Mouse (Mus musculus) limb, embryonic 13.5 days (tissue): Measurements from ENCODE around the gene 1810062G17Rik. TPM values are rescaled to one million over a fixed set of nuclear protein-coding genes. Genes with fewer than 3 reads are reported as not detected.

ENCODE experiments used
- ATAC-seq: fragments of 200-750 bp; cut with Nextera tagmentation; 2 replicates; pipeline ENCODE4 v1.8.0; 2017; ENCODE audit warnings: low read depth, moderate number of reproducible peaks, moderate TSS enrichment; ENCODE audit not compliant: low FRiP score
- H3K27ac ChIP-seq: fragments of 300-500 bp; sonication (generic); 2 replicates; pipeline ENCODE4 v1.5.1; 2015; ENCODE audit warnings: inconsistent platforms, mild to moderate bottlenecking, moderate library complexity
- H3K27me3 ChIP-seq: fragments of 300-500 bp; sonication (generic); 2 replicates; pipeline ENCODE4 v1.6.1; 2015; ENCODE audit warnings: mild to moderate bottlenecking, inconsistent platforms
- H3K36me3 ChIP-seq: fragments of 300-500 bp; sonication (generic); 2 replicates; pipeline ENCODE4 v1.6.1; 2015; ENCODE audit warnings: inconsistent platforms, mild to moderate bottlenecking, moderate library complexity
- H3K4me1 ChIP-seq: fragments of 300-500 bp; sonication (generic); 2 replicates; pipeline ENCODE4 v1.6.1; 2015; ENCODE audit warnings: inconsistent platforms
- H3K4me2 ChIP-seq: fragments of 300-500 bp; sonication (generic); replicated peaks from 2 replicates; pipeline ENCODE4 v1.6.1; 2015; ENCODE audit warnings: inconsistent platforms, mild to moderate bottlenecking, moderate library complexity
- H3K4me3 ChIP-seq: fragments of 300-500 bp; sonication (generic); 2 replicates; pipeline ENCODE4 v1.5.1; 2015; ENCODE audit warnings: moderate library complexity, mild to moderate bottlenecking, inconsistent platforms
- H3K9ac ChIP-seq: fragments of 300-500 bp; sonication (generic); 2 replicates; pipeline ENCODE4 v1.6.1; 2015; ENCODE audit warnings: mild to moderate bottlenecking, inconsistent platforms
- H3K9me3 ChIP-seq: fragments of 300-500 bp; sonication (generic); 2 replicates; pipeline ENCODE4 v1.6.1; 2016; ENCODE audit warnings: inconsistent platforms
- WGBS: fragments of 180-500 bp; shearing (Covaris S2); methylation state at CpG from one replicate; pipeline ENCODE4 v1.1.7; 2015; 5-methylcytosine and 5-hydroxymethylcytosine counted together
- polyA plus RNA-seq: library from polyadenylated mRNA; unstranded; fragments of >200 nt; fragmentation: Nextera tagmentation; extraction: Ambion mirVana; gene quantifications from 2 replicates; pipeline ENCODE4 v1.2.1, GENCODE M21; 2015

1810062G17Rik gene
- polyA plus RNA-seq = 1.5 and 2.2 TPM in 2 replicates

GRCm38 (mm10) chr3:36475532-36476087 lies at the start of gene 1810062G17Rik, which contains the start of gene Anxa5:
Gene 1810062G17Rik (plus strand): TSS chr3:36475937.
Gene Anxa5 (minus strand): TSS chr3:36475894.
- under 1% methylated on average over 32 of the region's 32 CpGs for WGBS
- H3K4me3 ChIP-seq = peak within 1 kb of the TSS; percentile 76
- no peaks in the 10 kb centered on the region for H3K36me3 ChIP-seq
- no peaks in the 10 kb centered on the region for H3K9me3 ChIP-seq
- H3K27me3 ChIP-seq = no peaks in the 10 kb centered on the region
- ATAC-seq = peak; percentile 98
- H3K4me1 ChIP-seq = peaks cover 32% of the 10 kb centered on the region
- H3K27ac ChIP-seq = peak within 1 kb of the TSS; percentile 87
- peak within 1 kb of the TSS; percentile 85 for H3K9ac ChIP-seq
- H3K4me2 ChIP-seq = peak within 1 kb of the TSS; percentile 82

GRCm38 (mm10) chr3:36427386-36427785 lies 48.4 kb upstream of the 1810062G17Rik start:
- H3K4me1 ChIP-seq = no peaks in the 10 kb centered on the region
- no peak overlapping the region for H3K4me3 ChIP-seq
- WGBS = 92% methylated on average over 8 of the region's 8 CpGs
- H3K4me2 ChIP-seq = no peak overlapping the region
- no peak overlapping the region for H3K9ac ChIP-seq
- H3K27me3 ChIP-seq = no peaks in the 10 kb centered on the region
- no peaks in the 10 kb centered on the region for H3K9me3 ChIP-seq
- H3K36me3 ChIP-seq = no peaks in the 10 kb centered on the region
- no peak overlapping the region for H3K27ac ChIP-seq
- ATAC-seq = no peak

DNA sequence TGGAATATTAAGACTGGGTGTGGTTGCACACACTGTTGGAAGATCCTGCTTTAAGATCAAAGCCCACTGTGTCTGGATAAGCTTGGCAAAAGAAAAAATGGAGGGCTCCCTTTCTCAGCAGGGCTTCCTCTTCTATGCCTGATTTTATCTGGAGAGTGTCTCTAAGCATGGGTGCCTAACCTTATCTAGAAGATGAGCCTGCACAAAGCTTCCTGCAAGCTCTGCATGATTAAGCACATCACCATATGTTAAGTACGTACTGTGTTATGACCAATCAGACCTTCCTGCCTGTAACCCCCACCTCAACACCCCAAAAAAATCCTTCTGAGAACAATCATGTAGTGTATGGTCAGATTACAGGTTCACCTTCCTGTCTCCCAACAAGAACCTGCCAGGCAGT lies 45.4 kb upstream of the 1810062G17Rik start:
- WGBS = 91% methylated on average over 1 of the region's 1 CpGs
- no peak for ATAC-seq
- Histone ChIP-seq H3K27me3 (no peaks in the 10 kb centered on the region), H3K36me3 (no peaks in the 10 kb centered on the region), H3K9ac (no peak overlapping the region), H3K4me2 (no peak overlapping the region), H3K27ac (no peak overlapping the region), H3K4me1 (no peaks in the 10 kb centered on the region), H3K9me3 (no peaks in the 10 kb centered on the region), H3K4me3 (no peak overlapping the region)

- Histone ChIP-seq H3K9ac (no peak overlapping the region), H3K27me3 (no peaks in the 10 kb centered on the region), H3K4me2 (no peak overlapping the region), H3K9me3 (no peaks in the 10 kb centered on the region), H3K4me1 (peaks cover 12% of the 10 kb centered on the region), H3K27ac (no peak overlapping the region), H3K36me3 (no peaks in the 10 kb centered on the region), H3K4me3 (no peak overlapping the region)
- 53% methylated on average over 4 of the region's 4 CpGs for WGBS
- ATAC-seq = no peak
These were observed 35.5 kb upstream of the 1810062G17Rik start for GRCm38 (mm10) chr3:36440280-36440679.

GRCm38 (mm10) chr3:36442426-36442825 lies 33.3 kb upstream of the 1810062G17Rik start:
- no peak overlapping the region for H3K4me2 ChIP-seq
- H3K4me1 ChIP-seq = peaks cover 12% of the 10 kb centered on the region
- H3K27me3 ChIP-seq = no peaks in the 10 kb centered on the region
- WGBS = 0% methylated on average over 2 of the region's 2 CpGs
- no peaks in the 10 kb centered on the region for H3K36me3 ChIP-seq
- H3K9ac ChIP-seq = no peak overlapping the region
- peak; percentile 42; the same call in 1 of the 2 replicates for ATAC-seq
- H3K27ac ChIP-seq = no peak overlapping the region
- no peak overlapping the region for H3K4me3 ChIP-seq
- H3K9me3 ChIP-seq = no peaks in the 10 kb centered on the region

DNA sequence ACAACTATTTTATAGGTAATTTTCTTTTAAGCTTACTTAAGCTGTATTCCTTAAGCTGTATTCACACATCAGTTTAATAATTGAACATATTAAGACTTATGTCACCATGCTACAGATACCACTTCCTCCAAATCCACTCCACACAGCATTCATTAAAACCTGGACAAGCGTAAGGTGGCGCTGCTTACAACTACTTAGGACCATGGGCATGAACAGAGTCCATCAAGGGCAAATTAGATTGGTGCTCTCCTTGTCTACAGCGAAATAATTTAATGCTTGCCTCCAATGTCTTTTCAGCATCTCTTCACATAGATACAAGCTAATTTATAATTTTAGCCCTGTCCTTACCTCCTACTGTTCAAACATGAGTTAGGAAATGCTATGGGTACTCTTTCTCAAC lies 29.7 kb upstream of the 1810062G17Rik start:
- peaks cover 29% of the 10 kb centered on the region for H3K36me3 ChIP-seq
- H3K9ac ChIP-seq = no peak overlapping the region
- H3K4me2 ChIP-seq = no peak overlapping the region
- no peak for ATAC-seq
- no peaks in the 10 kb centered on the region for H3K27me3 ChIP-seq
- no peaks in the 10 kb centered on the region for H3K9me3 ChIP-seq
- WGBS = 97% methylated on average over 3 of the region's 3 CpGs
- no peak overlapping the region for H3K4me3 ChIP-seq
- H3K27ac ChIP-seq = no peak overlapping the region
- peaks cover 15% of the 10 kb centered on the region for H3K4me1 ChIP-seq

DNA sequence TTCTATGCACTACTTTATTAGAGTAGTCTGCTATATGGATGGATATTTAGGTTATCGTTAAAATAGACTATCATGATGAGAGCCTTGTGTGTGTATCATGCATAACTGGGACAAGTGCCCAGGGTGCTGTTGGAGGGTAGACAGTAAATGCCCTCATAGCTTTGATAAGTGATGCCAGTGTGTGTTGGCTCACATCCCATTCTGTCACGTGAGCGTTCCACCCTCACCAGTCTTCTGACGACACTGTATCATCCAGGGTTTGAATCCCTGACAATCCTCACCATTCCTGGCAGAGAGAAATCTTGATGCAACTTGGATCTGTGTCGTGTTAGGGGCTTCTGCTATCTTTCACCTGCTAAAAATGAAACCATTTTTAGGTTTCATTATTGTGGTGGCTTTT lies 29.2 kb upstream of the 1810062G17Rik start:
- H3K9me3 ChIP-seq = no peaks in the 10 kb centered on the region
- peaks cover 34% of the 10 kb centered on the region for H3K36me3 ChIP-seq
- WGBS = 84% methylated on average over 5 of the region's 5 CpGs
- no peak overlapping the region for H3K9ac ChIP-seq
- no peak overlapping the region for H3K4me2 ChIP-seq
- no peak for ATAC-seq
- no peaks in the 10 kb centered on the region for H3K27me3 ChIP-seq
- H3K4me3 ChIP-seq = no peak overlapping the region
- H3K27ac ChIP-seq = no peak overlapping the region
- peaks cover 15% of the 10 kb centered on the region for H3K4me1 ChIP-seq

GRCm38 (mm10) chr3:36446918-36447317 lies 28.8 kb upstream of the 1810062G17Rik start:
- Histone ChIP-seq H3K27ac (no peak overlapping the region), H3K9me3 (no peaks in the 10 kb centered on the region), H3K27me3 (no peaks in the 10 kb centered on the region), H3K4me1 (peaks cover 15% of the 10 kb centered on the region), H3K9ac (no peak overlapping the region), H3K4me3 (no peak overlapping the region), H3K4me2 (no peak overlapping the region), H3K36me3 (peaks cover 38% of the 10 kb centered on the region)
- ATAC-seq = no peak
- 79% methylated on average over 6 of the region's 6 CpGs for WGBS

DNA sequence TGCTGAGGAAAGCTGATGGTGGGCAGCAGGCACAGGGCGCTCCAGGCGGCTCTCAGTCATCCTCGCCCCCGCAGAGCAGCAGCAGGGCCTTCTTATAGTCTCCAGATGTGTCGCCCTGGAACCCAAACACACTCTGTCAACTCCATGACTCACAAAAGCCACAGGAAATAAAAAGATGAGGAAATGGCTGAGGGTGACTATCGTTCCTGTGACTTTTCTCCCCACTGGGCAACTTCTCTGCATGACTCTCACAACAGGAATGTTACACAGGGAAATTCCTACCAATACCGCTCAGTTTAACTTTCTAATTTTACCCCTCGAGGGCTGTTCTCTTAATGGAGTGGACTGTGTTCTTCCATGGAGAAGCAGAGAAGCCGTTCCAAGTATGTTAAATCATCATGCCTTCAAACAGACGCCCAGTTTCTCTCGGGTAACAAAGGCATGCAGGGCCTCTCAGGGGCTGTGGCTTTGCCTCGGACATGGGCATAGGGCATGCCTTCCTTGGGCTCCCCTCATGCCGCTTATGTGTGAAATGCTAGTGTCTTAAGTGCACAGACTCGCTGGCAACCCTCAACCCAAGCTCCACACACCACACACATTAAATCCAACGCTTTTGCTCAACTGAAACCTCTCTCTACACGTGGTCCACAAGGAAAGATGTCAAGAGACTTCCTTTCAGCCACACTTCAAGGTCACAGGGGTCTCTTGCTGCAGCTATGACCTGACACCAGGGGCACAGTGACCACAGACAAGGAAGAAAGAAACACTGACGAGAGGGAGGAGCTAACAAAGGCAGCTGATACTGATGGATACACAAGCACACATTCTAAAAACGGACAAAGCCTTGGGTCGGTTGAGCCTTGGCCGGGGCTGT lies 26.2 kb upstream of the 1810062G17Rik start:
- Histone ChIP-seq H3K36me3 (peaks cover 61% of the 10 kb centered on the region), H3K4me2 (no peak overlapping the region; the same call in 1 of the 2 replicates), H3K27ac (peak overlapping the region; percentile 52; the same call in 1 of the 2 replicates), H3K4me3 (no peak overlapping the region), H3K9me3 (no peaks in the 10 kb centered on the region), H3K27me3 (no peaks in the 10 kb centered on the region), H3K4me1 (peaks cover 15% of the 10 kb centered on the region), H3K9ac (no peak overlapping the region)
- 26% methylated on average over 20 of the region's 20 CpGs for WGBS
- peak; percentile 49; the same call in 1 of the 2 replicates for ATAC-seq

GRCm38 (mm10) chr3:36452502-36452901 lies 23.2 kb upstream of the 1810062G17Rik start:
- 93% methylated on average over 1 of the region's 1 CpGs for WGBS

GRCm38 (mm10) chr3:36455124-36455523 lies 20.6 kb upstream of the 1810062G17Rik start:
- no peaks in the 10 kb centered on the region for H3K9me3 ChIP-seq
- no peak for ATAC-seq
- no peak overlapping the region for H3K9ac ChIP-seq
- no peak overlapping the region for H3K27ac ChIP-seq
- H3K4me2 ChIP-seq = no peak overlapping the region
- 90% methylated on average over 8 of the region's 8 CpGs for WGBS
- no peak overlapping the region for H3K4me3 ChIP-seq
- peaks cover 89% of the 10 kb centered on the region for H3K36me3 ChIP-seq
- H3K4me1 ChIP-seq = peaks cover 3% of the 10 kb centered on the region; the same call in 1 of the 2 replicates
- no peaks in the 10 kb centered on the region for H3K27me3 ChIP-seq

More at GRCm38 (mm10) chr3:36452502-36452901, 23.2 kb upstream of the 1810062G17Rik start:
- Histone ChIP-seq H3K9me3 (no peaks in the 10 kb centered on the region), H3K4me3 (no peak overlapping the region), H3K36me3 (peaks cover 87% of the 10 kb centered on the region), H3K4me1 (peaks cover 15% of the 10 kb centered on the region), H3K27ac (no peak overlapping the region), H3K9ac (no peak overlapping the region), H3K27me3 (no peaks in the 10 kb centered on the region), H3K4me2 (no peak overlapping the region)
- ATAC-seq = no peak

- H3K27me3 ChIP-seq = no peaks in the 10 kb centered on the region
- H3K36me3 ChIP-seq = peaks cover 87% of the 10 kb centered on the region
- no peaks in the 10 kb centered on the region for H3K9me3 ChIP-seq
- WGBS = 71% methylated on average over 3 of the region's 3 CpGs
- no peak for ATAC-seq
- H3K27ac ChIP-seq = no peak overlapping the region
- H3K4me3 ChIP-seq = no peak overlapping the region
- no peaks in the 10 kb centered on the region for H3K4me1 ChIP-seq
- H3K9ac ChIP-seq = no peak overlapping the region
- no peak overlapping the region for H3K4me2 ChIP-seq
These were observed 20.2 kb upstream of the 1810062G17Rik start for GRCm38 (mm10) chr3:36455566-36455965.
